Mouse (Mus musculus) cortical plate, adult 2 months (tissue): Measurements from ENCODE around the gene Cmip. TPM values are rescaled to one million over a fixed set of nuclear protein-coding genes. Genes with fewer than 3 reads are reported as not detected.

Experiments
- H3K27ac ChIP-seq: fragments of 200-500 bp; 2 replicates; pipeline ENCODE4 v1.5.1; 2012; ENCODE audit warnings: low read length, control low read depth, inconsistent platforms; ENCODE audit not compliant: insufficient read depth
- H3K4me1 ChIP-seq: fragments of 200-500 bp; 2 replicates; pipeline ENCODE4 v1.6.1; 2011; ENCODE audit warnings: low read length; ENCODE audit not compliant: control insufficient read depth, insufficient read depth
- H3K4me3 ChIP-seq: fragments of 200-500 bp; 2 replicates; pipeline ENCODE4 v1.5.1; 2011; ENCODE audit warnings: mild to moderate bottlenecking, low read length, control low read depth; ENCODE audit not compliant: insufficient read depth
- CTCF ChIP-seq: fragments of 200-500 bp; IDR thresholded peaks from 2 replicates; pipeline ENCODE4 v1.5.1; 2011; ENCODE audit warnings: mild to moderate bottlenecking, control low read depth, low read length; ENCODE audit not compliant: insufficient read depth; ENCODE audit errors: extremely low read depth
- POLR2A ChIP-seq: fragments of 200-500 bp; IDR thresholded peaks from 2 replicates; pipeline ENCODE4 v1.6.1; 2011; ENCODE audit warnings: mild to moderate bottlenecking, low read length, control low read depth; ENCODE audit not compliant: insufficient read depth; ENCODE audit errors: extremely low read depth
- polyA plus RNA-seq: library from polyadenylated mRNA; depleted of rRNA; stranded (reverse); fragments of >200 nt; gene quantifications from 2 replicates; pipeline ENCODE4 v1.2.3, GENCODE M21; 2012

The Cmip gene
- polyA plus RNA-seq, 1 experiment: 128 TPM

GRCm38 (mm10) chr8:117263442-117263841 is 6.6 kb downstream of the Cmip start:
- Histone ChIP-seq H3K4me3 (no peak overlapping the region), H3K4me1 (peaks cover 10% of the 10 kb centered on the region), H3K27ac (no peak overlapping the region)
- TF ChIP-seq POLR2A: no peak
- no peak for TF ChIP-seq CTCF

- H3K4me1 ChIP-seq: peaks cover 10% of the 10 kb centered on the region
- TF ChIP-seq POLR2A (no peak), CTCF (no peak)
- no peak overlapping the region for H3K4me3 ChIP-seq
These were observed 8.2 kb downstream of the Cmip start for GRCm38 (mm10) chr8:117265079-117265478.

GRCm38 (mm10) chr8:117267403-117268129 is 10.7 kb downstream of the Cmip start:
- Histone ChIP-seq H3K27ac (no peak overlapping the region), H3K4me1 (peaks cover 4% of the 10 kb centered on the region; the same call in 1 of the 2 replicates), H3K4me3 (no peak overlapping the region)
- TF ChIP-seq CTCF (no peak), POLR2A (no peak)

More at GRCm38 (mm10) chr8:117265079-117265478, 8.2 kb downstream of the Cmip start:
- H3K27ac ChIP-seq: no peak overlapping the region

GRCm38 (mm10) chr8:117278234-117278633 is 21.4 kb downstream of the Cmip start:
- peak overlapping the region; percentile 82 for H3K27ac ChIP-seq
- peaks cover 15% of the 10 kb centered on the region for H3K4me1 ChIP-seq
- TF ChIP-seq POLR2A (no peak), CTCF (no peak)
- H3K4me3 ChIP-seq: no peak overlapping the region

GRCm38 (mm10) chr8:117278668-117279132 is 21.8 kb downstream of the Cmip start:
- TF ChIP-seq CTCF: no peak
- TF ChIP-seq POLR2A: no peak
- peaks cover 20% of the 10 kb centered on the region for H3K4me1 ChIP-seq
- H3K4me3 ChIP-seq: no peak overlapping the region
- H3K27ac ChIP-seq: peak overlapping the region; percentile 82

GRCm38 (mm10) chr8:117280488-117280887 is 23.6 kb downstream of the Cmip start:
- TF ChIP-seq CTCF: no peak
- TF ChIP-seq POLR2A: no peak
- Histone ChIP-seq H3K27ac (no peak overlapping the region), H3K4me1 (peaks cover 25% of the 10 kb centered on the region), H3K4me3 (no peak overlapping the region)

GRCm38 (mm10) chr8:117281676-117282075 is 24.8 kb downstream of the Cmip start:
- Histone ChIP-seq H3K4me1 (peaks cover 25% of the 10 kb centered on the region), H3K27ac (no peak overlapping the region), H3K4me3 (no peak overlapping the region)
- TF ChIP-seq CTCF (no peak), POLR2A (no peak)

- Histone ChIP-seq H3K27ac (no peak overlapping the region), H3K4me3 (no peak overlapping the region), H3K4me1 (peaks cover 25% of the 10 kb centered on the region)
- TF ChIP-seq POLR2A (no peak), CTCF (no peak)
These were observed 25.5 kb downstream of the Cmip start for GRCm38 (mm10) chr8:117282141-117282950.

- no peak overlapping the region for H3K4me3 ChIP-seq
- TF ChIP-seq CTCF (no peak), POLR2A (no peak)
- H3K27ac ChIP-seq: no peak overlapping the region
- peaks cover 15% of the 10 kb centered on the region for H3K4me1 ChIP-seq
These were observed 28.1 kb downstream of the Cmip start for GRCm38 (mm10) chr8:117284768-117285484.
